Mouse (Mus musculus): ENCODE measurements around the gene Negr1.
"Not testable (repeated sequence)": the region's sequence is repeated elsewhere in the genome, so short reads cannot be mapped to it uniquely, and the experiment has no call there.

Negr1 gene

DNA sequence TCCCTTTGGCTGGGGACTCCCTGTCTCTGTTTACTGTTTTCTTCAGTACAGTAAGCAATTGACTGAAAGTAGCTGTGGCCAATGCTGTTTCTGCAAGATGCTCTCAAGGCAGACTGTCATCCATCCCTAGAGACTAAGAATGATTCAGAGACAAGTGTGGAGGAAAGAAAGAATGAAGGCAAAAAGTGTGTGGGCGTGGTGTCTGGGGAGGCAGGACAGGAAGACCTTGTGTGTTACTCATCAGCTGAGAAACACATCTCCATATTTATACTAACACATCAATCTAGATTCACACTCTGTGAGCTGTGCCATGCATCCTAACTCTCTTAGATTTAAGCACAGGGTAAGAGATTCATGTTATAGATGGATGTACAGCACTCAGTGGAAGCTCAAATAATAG is 431.2 kb downstream of the Negr1 start:
- DNase-seq (ENCODE audit: low read depth, low spot score): no peak

DNA sequence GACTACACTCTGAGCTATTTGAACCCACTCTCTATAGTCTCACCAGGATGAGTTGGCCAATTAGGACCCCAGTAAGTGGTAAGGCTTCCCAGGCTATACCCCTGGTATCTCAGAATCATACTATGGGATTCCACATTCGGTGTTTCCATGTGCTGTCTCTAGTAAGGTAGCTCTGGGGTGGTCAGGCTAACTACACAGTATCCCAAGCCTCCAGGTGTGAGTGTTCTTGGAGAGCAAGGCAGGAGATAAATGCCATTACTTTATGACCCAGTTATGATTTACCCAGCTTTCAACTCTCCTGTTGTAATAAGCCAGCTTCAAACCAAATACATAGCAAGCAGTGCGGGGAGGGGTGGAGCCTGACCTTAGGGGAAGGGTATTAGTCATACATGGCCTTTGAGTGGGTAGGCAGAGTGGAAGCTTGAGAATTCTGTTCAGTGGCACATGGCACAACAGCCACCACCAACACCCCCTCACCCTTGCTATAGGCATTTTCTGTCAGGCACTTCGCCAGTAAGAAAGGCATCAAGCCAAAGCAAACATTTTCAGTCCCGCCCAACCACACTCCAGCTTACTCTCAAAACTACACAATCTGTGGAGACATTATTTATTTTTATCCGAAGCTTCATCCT is 437.7 kb downstream of the Negr1 start:
- no peak for DNase-seq (ENCODE audit: low read depth, low spot score)

DNA sequence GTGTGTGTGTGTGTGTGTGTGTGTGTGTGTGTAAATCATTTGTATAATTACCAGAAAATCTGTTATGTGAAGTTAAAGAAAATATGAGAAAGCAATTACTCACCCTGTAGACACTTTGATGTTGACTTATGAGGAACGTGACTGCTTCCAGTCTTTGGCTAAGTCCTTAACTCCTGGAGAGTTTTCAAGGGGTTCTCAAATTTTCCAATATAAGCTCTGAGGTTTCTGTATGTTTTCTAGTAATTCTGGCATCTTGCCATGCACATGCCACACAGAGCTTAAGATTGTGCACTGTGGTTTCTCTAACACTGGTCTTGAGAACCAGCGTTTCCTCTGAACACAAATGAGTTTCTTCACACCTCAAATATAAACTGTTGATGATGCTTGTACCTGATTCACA is 460.0 kb downstream of the Negr1 start:
- DNase-seq (ENCODE audit: low read depth, low spot score): no peak

DNA sequence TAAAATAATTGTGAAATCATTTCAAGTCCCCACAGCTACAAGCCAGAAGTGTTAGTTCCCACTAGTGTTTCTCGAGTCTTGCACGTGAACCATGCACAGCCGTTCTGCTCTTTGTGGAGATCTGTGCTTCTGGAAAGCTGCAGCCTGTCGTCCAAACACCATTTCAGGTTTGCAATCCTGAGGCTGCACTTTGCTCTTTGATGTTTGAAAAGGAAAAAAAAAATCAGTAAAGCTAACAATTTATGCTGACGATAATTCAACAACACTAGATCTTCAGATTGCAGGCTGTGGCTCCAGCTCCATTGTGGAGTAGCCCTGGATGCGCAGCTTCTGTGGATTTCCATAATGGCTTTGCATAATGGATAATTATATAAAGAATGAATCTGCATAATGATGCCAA is 463.0 kb downstream of the Negr1 start:
- DNase-seq (ENCODE audit: low read depth, low spot score): no peak

DNA sequence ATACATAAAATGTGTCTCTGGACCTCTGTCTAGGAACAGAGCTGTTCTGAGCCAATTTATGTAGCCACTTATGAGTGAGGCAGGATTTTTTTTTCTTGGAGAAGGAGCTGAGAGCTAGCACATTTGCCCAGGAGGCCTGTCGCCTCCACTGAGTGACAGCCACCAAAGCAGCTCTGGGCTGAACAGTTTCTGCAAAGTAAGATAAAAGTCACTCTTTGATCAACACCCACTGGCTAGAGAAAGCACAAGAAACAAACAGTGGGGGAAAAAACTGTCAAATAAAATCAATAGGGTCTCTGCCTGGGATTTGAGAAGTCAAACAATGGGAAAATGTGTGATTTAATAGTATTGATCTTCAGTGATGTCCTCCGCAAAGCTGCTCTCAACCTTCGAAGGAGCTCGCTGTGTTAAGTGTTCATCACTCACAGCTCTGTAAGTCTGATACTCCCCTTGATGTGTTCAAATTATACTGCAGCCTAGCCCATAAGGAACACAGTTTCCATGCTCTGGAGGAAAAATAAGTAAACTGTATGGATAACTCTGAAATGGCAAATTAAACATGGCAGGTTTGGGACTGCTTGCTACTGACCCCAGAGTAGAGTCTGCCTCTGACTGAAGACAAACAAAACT is 470.0 kb downstream of the Negr1 start:
- DNase-seq (ENCODE audit: low read depth, low spot score): no peak

DNA sequence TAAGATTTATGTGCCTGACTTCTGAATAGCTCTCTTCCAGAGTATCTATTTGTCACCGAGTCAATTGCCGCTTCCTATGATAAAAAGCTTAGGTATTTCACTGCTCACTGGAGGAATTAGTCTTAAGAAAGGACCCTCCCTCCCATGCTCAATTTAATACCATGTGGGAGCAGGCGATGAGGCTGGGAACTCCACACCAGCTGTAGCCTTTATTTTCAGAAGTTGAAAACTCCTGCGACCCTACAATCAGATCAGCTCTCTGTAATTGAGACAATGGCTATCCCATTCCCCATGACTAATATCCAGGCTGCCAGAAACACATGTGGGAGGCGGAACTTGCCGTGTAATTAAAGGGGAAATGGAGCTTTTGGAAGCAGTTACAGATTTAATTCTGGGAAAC is 474.4 kb downstream of the Negr1 start:
- DNase-seq (ENCODE audit: low read depth, low spot score): peak; percentile 18

DNA sequence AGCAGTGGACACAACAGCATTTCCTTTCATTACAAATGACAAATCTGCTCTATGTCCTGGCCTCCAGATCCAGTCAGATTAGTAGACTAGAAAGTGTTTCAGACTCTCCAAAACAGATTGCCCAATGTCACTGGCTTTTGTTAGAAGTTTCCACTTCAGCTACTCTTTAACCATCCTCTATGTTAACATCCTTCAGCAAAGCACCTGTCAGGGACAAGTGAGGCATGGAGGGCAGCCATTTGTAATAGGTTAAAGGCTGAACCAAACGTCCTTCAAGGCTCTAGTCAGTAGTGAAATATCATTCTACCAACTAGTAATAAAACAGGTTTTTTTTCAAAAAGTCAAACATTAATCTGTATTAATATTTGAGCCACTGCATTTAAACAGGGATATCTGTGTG is 475.0 kb downstream of the Negr1 start:
- DNase-seq (ENCODE audit: low read depth, low spot score): no peak

DNA sequence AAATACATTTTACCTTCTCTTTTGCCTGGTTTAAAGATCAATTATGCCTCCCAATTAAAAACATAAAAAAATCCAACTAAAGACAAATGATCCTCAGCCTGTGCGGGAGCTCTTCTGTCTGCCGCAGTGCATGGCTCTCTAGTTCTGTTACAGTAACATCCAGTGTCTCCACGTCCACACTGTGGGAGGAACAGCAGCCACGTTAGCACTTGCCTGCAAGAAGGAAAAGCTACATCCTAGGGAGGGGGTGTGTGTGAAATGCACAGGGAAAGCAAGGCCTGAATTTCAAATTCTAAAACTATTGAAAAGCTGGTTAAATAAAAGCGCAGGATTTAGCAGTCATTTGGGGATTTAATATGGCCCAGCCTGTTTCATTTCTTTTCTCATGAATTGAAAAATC is 479.0 kb downstream of the Negr1 start:
- no peak for DNase-seq (ENCODE audit: low read depth, low spot score)

DNA sequence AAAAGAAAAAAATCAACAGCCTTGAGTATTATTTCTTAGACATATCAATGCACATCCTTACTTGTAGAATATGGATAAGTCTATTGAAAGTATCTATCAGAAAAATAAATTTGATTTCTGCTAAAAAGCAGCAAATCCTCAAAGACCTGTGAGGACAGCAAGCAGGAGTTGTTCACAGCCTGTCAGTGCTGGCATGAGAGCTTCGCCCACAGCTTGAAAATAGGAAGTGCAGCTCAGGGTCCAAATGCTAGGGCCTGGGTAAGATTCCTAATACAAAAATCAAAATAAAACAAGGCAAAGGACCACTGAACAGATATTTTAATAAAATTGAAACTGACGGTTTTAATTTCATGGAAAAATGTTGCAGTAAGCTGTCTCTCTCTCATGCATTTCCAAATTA is 483.0 kb downstream of the Negr1 start:
- no peak for DNase-seq (ENCODE audit: low read depth, low spot score)

DNA sequence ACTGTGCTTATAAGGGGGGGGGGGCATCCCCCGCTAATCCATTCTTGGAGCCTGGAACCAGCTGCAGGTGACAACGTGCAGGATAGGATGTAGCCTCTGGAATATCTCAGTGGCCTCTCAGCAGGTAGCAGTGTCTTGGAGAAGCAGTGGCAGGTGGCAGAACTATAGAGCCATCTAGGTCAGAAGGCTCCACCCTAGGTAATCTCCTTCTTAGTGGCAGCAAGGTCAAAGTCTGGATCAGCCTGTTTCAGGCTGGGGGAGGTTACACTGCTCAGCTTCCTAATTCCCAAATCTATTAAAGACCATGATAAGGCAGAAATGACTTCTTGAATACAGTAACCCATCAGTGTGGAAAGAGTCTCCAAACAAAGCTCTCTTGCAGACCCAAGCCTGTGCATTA is 502.8 kb downstream of the Negr1 start:
- not testable (repeated sequence) for DNase-seq (ENCODE audit: low read depth, low spot score)

DNA sequence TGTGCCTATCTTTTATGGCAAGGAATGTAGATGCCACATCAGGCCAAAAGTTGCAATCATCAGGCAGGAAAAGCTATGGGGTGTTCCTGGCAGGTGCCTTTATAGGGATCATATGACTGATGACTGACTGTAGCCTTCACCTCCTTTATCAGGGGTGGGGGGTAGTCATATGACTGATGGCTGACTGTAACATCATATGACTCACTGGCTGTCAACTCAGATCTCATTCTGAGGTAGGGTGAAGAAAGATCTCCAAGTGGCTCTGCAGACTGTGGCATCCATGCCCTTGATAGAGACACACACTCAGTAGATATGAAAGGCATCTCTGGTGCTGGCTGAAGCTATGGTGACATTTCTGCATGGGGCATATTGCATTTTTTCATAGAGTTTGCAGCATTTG is 504.7 kb downstream of the Negr1 start:
- no peak for DNase-seq (ENCODE audit: low read depth, low spot score)

DNA sequence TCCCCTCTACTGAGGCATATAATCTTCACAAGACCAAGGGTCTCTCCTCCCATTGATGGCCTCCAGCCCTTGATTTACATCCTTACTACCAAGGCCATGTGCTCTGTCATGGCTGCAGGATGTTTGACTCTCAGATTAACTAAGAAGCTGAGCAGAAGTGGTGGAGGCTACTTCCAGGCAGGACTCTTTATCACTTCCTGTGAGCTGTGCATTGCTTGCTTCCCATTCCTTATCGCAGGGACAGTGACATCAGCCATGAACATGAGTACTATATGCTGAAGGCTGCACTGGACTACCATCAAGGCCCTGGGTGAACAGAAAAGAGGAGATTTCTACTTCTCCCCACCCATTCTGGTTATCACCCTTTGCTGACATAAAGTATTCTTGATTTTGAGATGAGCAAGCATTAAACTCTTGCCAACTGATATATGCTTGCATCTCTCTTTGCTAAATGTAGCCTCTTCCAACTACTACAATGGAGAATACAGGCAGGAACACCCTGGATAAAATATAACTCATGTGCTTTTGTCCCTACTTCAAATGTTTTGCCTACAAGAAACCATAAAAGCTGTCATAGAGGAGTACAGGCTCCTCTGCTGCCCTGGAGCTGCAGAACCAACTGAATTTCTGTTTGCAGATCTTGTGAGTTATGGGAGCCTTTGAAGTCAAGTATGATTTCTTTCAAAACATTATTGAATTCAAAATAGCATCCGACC is 517.8 kb downstream of the Negr1 start:
- no peak for DNase-seq (ENCODE audit: low read depth, low spot score)

DNA sequence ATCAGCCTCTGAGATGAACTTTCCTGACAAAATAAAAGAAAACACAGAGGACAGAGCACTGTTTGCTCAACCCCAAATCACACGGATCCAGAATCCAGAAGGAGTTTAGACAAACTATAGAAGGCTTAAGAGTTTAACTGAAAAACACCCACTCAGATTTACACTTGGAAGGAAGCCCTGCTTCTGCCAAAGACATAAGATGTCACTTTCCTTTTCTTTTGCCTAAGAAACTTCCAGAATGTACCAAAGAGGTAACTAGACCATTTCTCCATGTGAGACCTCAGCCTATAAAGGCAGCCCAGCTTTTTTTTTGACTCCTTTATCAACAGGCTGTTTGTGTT is 518.3 kb downstream of the Negr1 start:
- no peak for DNase-seq (ENCODE audit: low read depth, low spot score)

DNA sequence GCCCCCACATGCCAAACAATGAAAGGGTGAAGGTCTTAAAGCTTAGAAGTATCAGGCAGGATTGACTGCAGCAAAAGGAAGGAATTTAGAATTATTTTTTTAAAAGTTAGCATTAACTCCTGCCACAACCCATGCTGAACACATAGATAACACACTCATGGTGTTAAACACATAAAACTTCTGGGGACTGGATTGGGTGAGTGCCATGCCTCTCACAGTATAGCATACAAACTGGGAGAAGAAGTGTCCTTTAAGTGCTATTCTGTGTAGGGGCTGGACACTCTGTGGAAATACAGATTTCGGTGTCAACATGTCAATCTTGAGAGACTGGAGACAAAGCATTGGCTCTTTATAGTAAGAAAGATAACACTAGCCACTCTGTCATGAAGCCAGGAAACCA is 519.0 kb downstream of the Negr1 start:
- DNase-seq (ENCODE audit: low read depth, low spot score): no peak

DNA sequence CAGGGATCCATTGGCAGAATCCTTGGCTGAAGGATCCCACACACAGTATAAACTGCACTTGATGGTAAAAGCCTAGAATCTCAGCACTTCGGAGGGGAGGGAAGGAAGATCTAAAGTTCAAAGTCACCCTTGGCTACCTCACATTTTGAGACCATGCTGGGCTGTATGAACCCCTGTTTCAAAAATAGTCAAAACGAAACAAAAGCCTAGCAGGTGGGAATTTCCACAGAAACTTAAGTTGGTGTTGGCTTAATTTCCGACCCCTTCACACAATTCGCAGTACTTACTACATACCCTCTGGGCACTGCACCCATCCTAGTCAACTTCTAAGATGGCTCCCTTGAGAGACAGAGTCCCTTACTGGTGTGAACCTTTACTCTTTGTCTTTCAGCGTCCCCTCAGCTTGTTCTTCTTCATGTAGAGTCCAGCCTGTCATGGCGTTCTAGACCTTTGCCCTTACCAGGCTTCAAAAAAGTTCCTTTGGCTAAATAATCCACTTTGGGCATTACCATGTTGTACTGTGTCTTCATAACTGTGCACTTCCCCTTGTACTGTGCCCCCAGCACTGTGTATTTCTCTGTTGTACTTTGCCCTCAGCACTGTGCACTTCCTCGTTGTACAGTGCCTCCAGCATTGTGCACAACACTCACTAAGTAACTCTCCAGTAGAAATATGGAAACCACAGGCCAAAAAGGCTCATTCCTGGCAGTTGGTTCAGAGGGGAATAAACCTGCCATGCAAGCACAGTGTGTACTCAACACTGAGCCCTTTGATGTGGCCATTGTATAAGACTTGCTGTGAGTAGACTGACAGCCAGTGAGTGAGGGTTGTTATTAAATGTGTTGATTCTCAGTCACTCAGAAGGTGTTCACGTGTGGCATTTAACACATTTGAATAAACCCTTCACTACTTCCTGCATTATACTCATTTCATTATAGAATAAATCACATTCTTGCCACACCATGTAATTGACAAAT is 521.5 kb downstream of the Negr1 start:
- no peak for DNase-seq (ENCODE audit: low read depth, low spot score)

DNA sequence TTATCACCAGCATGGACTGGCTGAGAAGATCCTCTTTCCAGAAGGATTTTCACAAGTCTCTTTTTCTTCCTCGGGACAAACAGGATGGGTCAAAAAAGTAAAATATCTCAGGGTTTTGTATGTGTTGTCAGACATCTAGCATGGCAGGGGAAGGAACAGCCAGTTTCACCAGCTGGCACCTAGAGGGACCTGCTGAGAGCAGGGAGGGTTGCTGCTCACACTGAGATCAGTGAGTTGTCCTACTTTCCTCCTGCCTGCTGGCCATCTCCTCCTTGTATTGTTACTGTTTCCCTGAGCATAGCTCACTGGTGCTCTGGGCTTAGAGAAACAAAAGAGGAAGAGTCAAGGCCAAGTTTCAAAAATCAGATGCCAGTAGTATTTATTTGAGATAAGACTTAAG is 523.6 kb downstream of the Negr1 start:
- no peak for DNase-seq (ENCODE audit: low read depth, low spot score)

DNA sequence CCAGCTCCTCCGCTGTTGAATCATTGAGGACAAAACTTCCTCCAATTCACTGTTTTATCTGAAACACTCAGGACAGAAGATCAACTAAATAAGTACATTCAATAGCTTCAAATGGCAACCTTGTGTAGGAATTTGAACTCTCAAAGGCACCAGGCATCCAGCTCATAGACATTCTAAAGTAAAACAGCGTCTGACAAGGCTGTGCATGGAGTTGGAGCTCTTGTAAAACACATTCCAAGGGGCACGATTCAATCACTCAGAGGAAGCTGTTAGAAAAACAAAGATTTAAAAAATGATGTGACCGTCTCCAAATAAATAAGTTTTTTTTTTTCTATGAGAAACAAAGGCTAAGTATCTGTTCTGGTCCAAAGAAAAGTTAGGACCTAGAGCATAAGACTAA is 528.5 kb downstream of the Negr1 start:
- DNase-seq (ENCODE audit: low read depth, low spot score): no peak

DNA sequence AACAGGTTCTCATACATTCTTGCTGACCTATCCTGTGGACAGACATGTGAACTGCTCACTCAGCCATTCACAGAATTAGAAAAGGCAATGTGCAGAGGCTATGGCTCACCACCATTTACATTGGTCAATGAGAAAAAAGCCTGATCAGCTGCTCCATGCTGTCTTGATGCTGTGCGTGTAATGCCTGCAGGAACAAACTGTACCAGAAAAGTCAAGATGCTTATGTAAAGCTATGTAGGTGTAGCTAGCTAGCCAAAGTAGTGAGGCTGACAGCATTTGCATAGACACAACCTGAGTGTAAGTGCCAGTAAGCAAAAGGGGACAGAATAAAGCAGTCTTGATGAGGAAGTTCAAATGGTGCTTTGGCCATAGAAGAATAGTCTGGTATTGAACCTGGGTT is 534.7 kb downstream of the Negr1 start:
- no peak for DNase-seq (ENCODE audit: low read depth, low spot score)

DNA sequence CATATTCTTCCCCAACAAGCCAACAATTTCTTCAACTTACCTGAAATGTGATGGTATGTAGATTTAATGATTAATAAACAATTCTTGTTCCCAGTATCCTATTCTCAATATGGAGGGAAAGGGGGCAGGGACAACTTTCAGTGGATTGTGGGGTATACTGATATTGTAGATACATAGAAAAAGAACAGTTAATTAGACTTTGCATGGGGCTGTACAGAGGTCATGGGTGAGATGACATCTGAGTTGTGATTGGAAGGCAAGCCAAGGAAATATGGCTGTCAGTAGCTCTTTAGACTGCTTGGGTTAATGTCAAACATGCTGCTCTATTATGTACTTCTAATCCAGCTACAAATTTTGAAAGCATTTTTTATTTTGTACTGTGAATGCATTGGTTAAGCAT is 535.9 kb downstream of the Negr1 start:
- no peak for DNase-seq (ENCODE audit: low read depth, low spot score)

DNA sequence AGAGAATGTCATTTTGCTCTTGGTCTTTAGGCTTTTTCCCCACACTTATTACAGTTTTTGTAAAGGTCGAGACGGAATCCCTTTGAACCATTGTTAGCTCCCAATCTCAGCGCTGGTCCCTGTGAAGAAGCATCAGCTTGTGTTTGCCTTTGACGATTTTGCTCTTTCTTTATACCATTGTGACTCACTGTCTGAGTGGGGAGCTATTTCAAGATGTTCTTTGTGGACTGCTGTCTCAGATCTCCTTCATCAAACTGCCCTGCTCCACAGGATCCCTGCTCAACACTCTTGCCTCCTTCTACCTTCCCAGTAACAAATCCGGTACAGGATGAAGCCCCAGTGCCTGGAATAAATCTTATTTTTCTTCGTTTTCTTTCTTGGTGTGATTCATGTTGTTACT is 536.8 kb downstream of the Negr1 start:
- DNase-seq (ENCODE audit: low read depth, low spot score): no peak

DNA sequence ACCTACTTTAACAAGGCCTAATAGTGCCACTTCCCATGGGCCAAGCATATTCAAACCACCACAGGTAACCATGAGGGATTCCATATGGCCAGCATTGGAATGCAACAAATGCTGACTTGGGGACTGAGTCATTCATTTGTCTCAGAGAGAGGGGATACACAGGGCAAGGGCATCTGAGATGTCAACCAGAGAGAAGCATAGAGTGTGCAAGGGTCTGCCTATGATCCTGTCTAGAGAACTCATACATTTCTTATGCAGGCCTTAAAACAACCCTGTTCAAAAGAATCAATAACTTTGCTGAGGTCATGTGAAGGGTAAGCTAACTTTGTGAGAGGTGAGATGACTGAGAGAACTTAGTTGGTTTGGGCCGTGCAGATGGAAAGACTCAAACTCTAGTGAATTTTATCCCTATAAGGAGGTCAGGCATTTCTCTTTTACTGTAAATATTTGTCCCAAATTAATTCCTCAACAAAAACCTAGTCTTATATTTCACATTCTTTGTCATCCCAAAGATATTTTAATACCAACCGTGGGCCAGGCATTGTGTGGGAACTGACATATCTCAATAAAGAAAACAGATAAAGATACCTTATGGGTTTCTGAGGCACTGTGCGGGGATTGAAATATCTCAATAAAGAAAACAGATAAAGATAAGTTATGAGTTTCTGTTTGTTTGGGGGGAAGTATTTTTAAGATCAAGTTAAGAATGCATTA is 543.4 kb downstream of the Negr1 start:
- no peak for DNase-seq (ENCODE audit: low read depth, low spot score)

All from mesoderm, embryonic 11.5 days (tissue).